Mouse (Mus musculus): ENCODE measurements around the gene Lyzl4. TPM values are rescaled to one million over a fixed set of nuclear protein-coding genes. Genes with fewer than 3 reads are reported as not detected.

The Lyzl4 gene
- polyA plus RNA-seq, 1 experiment from 2014 or later, result 0.29 TPM

- no peak for ATAC-seq
- H3K4me2 ChIP-seq, result no peak overlapping the region
- H3K27me3 ChIP-seq (replicated peaks), result no peaks in the 10 kb centered on the region
- no peak overlapping the region for H3K27ac ChIP-seq
- H3K4me3 ChIP-seq, result no peak overlapping the region
- H3K9ac ChIP-seq, result no peak overlapping the region
- H3K9me3 ChIP-seq (replicated peaks), result no peaks in the 10 kb centered on the region
- H3K4me1 ChIP-seq, result no peaks in the 10 kb centered on the region
- H3K36me3 ChIP-seq, result no peaks in the 10 kb centered on the region
Measured at GRCm38 (mm10) chr9:121549444-121549843, 92.5 kb downstream of the Lyzl4 start.

- Histone ChIP-seq H3K4me2 (no peak overlapping the region), H3K27me3 (replicated peaks) (no peaks in the 10 kb centered on the region), H3K9ac (no peak overlapping the region), H3K4me3 (no peak overlapping the region), H3K4me1 (no peaks in the 10 kb centered on the region), H3K36me3 (no peaks in the 10 kb centered on the region), H3K9me3 (replicated peaks) (no peaks in the 10 kb centered on the region), H3K27ac (no peak overlapping the region)
- 13% methylated on average over 5 of the region's 5 CpGs for WGBS (ENCODE audit: insufficient replicate concordance)
- no peak for ATAC-seq
Measured at GRCm38 (mm10) chr9:121549010-121549409, 92.9 kb downstream of the Lyzl4 start.

DNA sequence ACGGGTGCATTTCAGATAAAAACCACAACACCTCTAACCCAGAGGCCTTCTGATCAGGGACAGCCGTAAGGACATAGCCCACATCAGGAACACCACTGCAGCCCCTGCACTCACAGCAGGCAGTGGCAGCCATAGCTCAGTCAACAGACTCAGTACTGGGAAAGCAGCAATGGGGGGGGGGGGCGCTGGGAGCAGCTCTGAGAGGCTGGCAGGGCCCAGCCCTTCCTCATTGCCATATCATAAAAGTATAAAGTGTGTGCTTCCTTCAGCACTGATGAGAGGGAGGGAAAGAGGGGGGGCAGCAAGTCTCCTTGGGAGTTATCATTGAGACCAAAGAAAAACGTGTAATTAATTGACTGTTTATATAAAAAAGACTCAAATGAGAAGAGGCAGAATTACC lies 94.5 kb downstream of the Lyzl4 start:
- Histone ChIP-seq H3K4me3 (no peak overlapping the region), H3K9ac (no peak overlapping the region), H3K27me3 (replicated peaks) (no peaks in the 10 kb centered on the region), H3K36me3 (no peaks in the 10 kb centered on the region), H3K4me1 (no peaks in the 10 kb centered on the region), H3K4me2 (no peak overlapping the region), H3K27ac (no peak overlapping the region), H3K9me3 (replicated peaks) (no peaks in the 10 kb centered on the region)
- 35% methylated on average over 4 of the region's 4 CpGs for WGBS (ENCODE audit: insufficient replicate concordance)
- no peak for ATAC-seq

GRCm38 (mm10) chr9:121541530-121541929 lies 100.4 kb downstream of the Lyzl4 start:
- no peak overlapping the region for H3K4me3 ChIP-seq

GRCm38 (mm10) chr9:121532626-121533025 lies 109.3 kb downstream of the Lyzl4 start:
- Histone ChIP-seq H3K4me2 (no peak overlapping the region), H3K9ac (no peak overlapping the region), H3K27ac (no peak overlapping the region), H3K4me1 (no peaks in the 10 kb centered on the region), H3K9me3 (replicated peaks) (peaks cover 6% of the 10 kb centered on the region; the same call in 1 of the 2 replicates), H3K36me3 (no peaks in the 10 kb centered on the region), H3K4me3 (no peak overlapping the region), H3K27me3 (replicated peaks) (0 out of 2 replicates have a peak, but pooled peaks cover 4% of the 10 kb centered on the region)
- 77% methylated on average over 9 of the region's 9 CpGs for WGBS (ENCODE audit: insufficient replicate concordance)
- ATAC-seq, result no peak

More at GRCm38 (mm10) chr9:121541530-121541929, 100.4 kb downstream of the Lyzl4 start:
- ATAC-seq, result no peak
- peaks cover 4% of the 10 kb centered on the region; the same call in 1 of the 2 replicates for H3K9me3 ChIP-seq (replicated peaks)
- no peak overlapping the region for H3K4me2 ChIP-seq
- H3K36me3 ChIP-seq, result no peaks in the 10 kb centered on the region
- H3K27me3 ChIP-seq (replicated peaks), result no peaks in the 10 kb centered on the region
- H3K27ac ChIP-seq, result no peak overlapping the region
- H3K4me1 ChIP-seq, result no peaks in the 10 kb centered on the region
- H3K9ac ChIP-seq, result no peak overlapping the region

- 66% methylated on average over 8 of the region's 8 CpGs for WGBS (ENCODE audit: insufficient replicate concordance)
Measured at GRCm38 (mm10) chr9:121528605-121529357, 113.1 kb downstream of the Lyzl4 start.

More at GRCm38 (mm10) chr9:121528605-121529357, 113.1 kb downstream of the Lyzl4 start:
- Histone ChIP-seq H3K36me3 (no peaks in the 10 kb centered on the region), H3K9ac (no peak overlapping the region), H3K4me2 (no peak overlapping the region), H3K4me3 (no peak overlapping the region), H3K9me3 (replicated peaks) (no peaks in the 10 kb centered on the region), H3K27me3 (replicated peaks) (0 out of 2 replicates have a peak, but pooled peaks cover 4% of the 10 kb centered on the region), H3K27ac (no peak overlapping the region), H3K4me1 (no peaks in the 10 kb centered on the region)
- no peak for ATAC-seq

Other genes with a start within 250 kb of the Lyzl4 start
- 1.2 and 1.5 TPM in 2 replicates for gene Cck, start 146.4 kb downstream of the Lyzl4 start, polyA plus RNA-seq (2016; fragmentation: Nextera tagmentation; extraction: Ambion mirVana)
- 0.14 and 0.23 TPM in 2 replicates for gene Vipr1, start 620 bp upstream of the Lyzl4 start, polyA plus RNA-seq (2016; fragmentation: Nextera tagmentation; extraction: Ambion mirVana)
- gene Sec22c, start 63.4 kb upstream of the Lyzl4 start, polyA plus RNA-seq (2016; fragmentation: Nextera tagmentation; extraction: Ambion mirVana), result 4.4 and 5.1 TPM in 2 replicates
- gene Ss18l2, start 68.2 kb upstream of the Lyzl4 start, polyA plus RNA-seq (2016; fragmentation: Nextera tagmentation; extraction: Ambion mirVana), result 77.5 and 89.3 TPM in 2 replicates
- gene Nktr, start 77.1 kb upstream of the Lyzl4 start, polyA plus RNA-seq (2016; fragmentation: Nextera tagmentation; extraction: Ambion mirVana), result 34.0 and 38.9 TPM in 2 replicates
- 1.9 and 2.6 TPM in 2 replicates for gene Zfp651, start 117.2 kb upstream of the Lyzl4 start, polyA plus RNA-seq (2016; fragmentation: Nextera tagmentation; extraction: Ambion mirVana)
- gene Klhl40, start 135.5 kb upstream of the Lyzl4 start, polyA plus RNA-seq (2016; fragmentation: Nextera tagmentation; extraction: Ambion mirVana), result 0.06 and 0.26 TPM in 2 replicates
- not detected in 2 replicates for gene Hhatl, start 150.4 kb upstream of the Lyzl4 start, polyA plus RNA-seq (2016; fragmentation: Nextera tagmentation; extraction: Ambion mirVana)
- not detected in 2 replicates for gene Ccdc13, start 197.4 kb upstream of the Lyzl4 start, polyA plus RNA-seq (2016; fragmentation: Nextera tagmentation; extraction: Ambion mirVana)
- 135 and 145 TPM in 2 replicates for gene Higd1a, start 216.3 kb upstream of the Lyzl4 start, polyA plus RNA-seq (2016; fragmentation: Nextera tagmentation; extraction: Ambion mirVana)

Measured in liver, embryonic 12.5 days (tissue).